Mouse (Mus musculus): ENCODE data around the gene Rbms3. TPM values are rescaled to one million over a fixed set of nuclear protein-coding genes. Genes with fewer than 3 reads are reported as not detected.

Rbms3 gene
- polyA plus RNA-seq, 1 experiment, result not detected

GRCm38 (mm10) chr9:116847241-116848135 is 782.2 kb downstream of the Rbms3 start:
- TF ChIP-seq POLR2A (IDR thresholded peaks at IDR 0.05; ENCODE audit: insufficient read depth, low read depth, low read length), result no peak
- TF ChIP-seq CTCF (IDR thresholded peaks at IDR 0.05; ENCODE audit: insufficient read depth, low read depth, low read length), result no peak
- H3K27ac ChIP-seq (ENCODE audit: insufficient read depth, low read depth, low read length), result no peak overlapping the region
- H3K4me1 ChIP-seq (ENCODE audit: control insufficient read depth, insufficient read depth, low read length), result no peaks in the 10 kb centered on the region
- H3K4me3 ChIP-seq (ENCODE audit: insufficient read depth, low read depth, low read length), result no peak overlapping the region
- WGBS, result 78% methylated on average over 7 of the region's 7 CpGs

- no peak overlapping the region for H3K4me3 ChIP-seq (ENCODE audit: insufficient read depth, low read depth, low read length)
- no peaks in the 10 kb centered on the region for H3K4me1 ChIP-seq (ENCODE audit: control insufficient read depth, insufficient read depth, low read length)
- no peak overlapping the region for H3K27ac ChIP-seq (ENCODE audit: insufficient read depth, low read depth, low read length)
- 70% methylated on average over 8 of the region's 8 CpGs for WGBS
- TF ChIP-seq CTCF (IDR thresholded peaks at IDR 0.05; ENCODE audit: insufficient read depth, low read depth, low read length), result no peak
- TF ChIP-seq POLR2A (IDR thresholded peaks at IDR 0.05; ENCODE audit: insufficient read depth, low read depth, low read length), result no peak
These were observed 794.8 kb downstream of the Rbms3 start for GRCm38 (mm10) chr9:116834949-116835348.

GRCm38 (mm10) chr9:116833677-116834076 is 796.0 kb downstream of the Rbms3 start:
- WGBS, result 52% methylated on average over 7 of the region's 7 CpGs
- TF ChIP-seq POLR2A (IDR thresholded peaks at IDR 0.05; ENCODE audit: insufficient read depth, low read depth, low read length) (no peak), CTCF (IDR thresholded peaks at IDR 0.05; ENCODE audit: insufficient read depth, low read depth, low read length) (no peak)
- Histone ChIP-seq H3K27ac (ENCODE audit: insufficient read depth, low read depth, low read length) (no peak overlapping the region), H3K4me3 (ENCODE audit: insufficient read depth, low read depth, low read length) (no peak overlapping the region), H3K4me1 (ENCODE audit: control insufficient read depth, insufficient read depth, low read length) (no peaks in the 10 kb centered on the region)

GRCm38 (mm10) chr9:116832822-116833221 is 796.9 kb downstream of the Rbms3 start:
- H3K4me1 ChIP-seq (ENCODE audit: control insufficient read depth, insufficient read depth, low read length), result no peaks in the 10 kb centered on the region
- TF ChIP-seq CTCF (IDR thresholded peaks at IDR 0.05; ENCODE audit: insufficient read depth, low read depth, low read length), result no peak
- no peak for TF ChIP-seq POLR2A (IDR thresholded peaks at IDR 0.05; ENCODE audit: insufficient read depth, low read depth, low read length)
- H3K4me3 ChIP-seq (ENCODE audit: insufficient read depth, low read depth, low read length), result no peak overlapping the region
- no peak overlapping the region for H3K27ac ChIP-seq (ENCODE audit: insufficient read depth, low read depth, low read length)
- WGBS, result 75% methylated on average over 1 of the region's 1 CpGs

GRCm38 (mm10) chr9:116831386-116831785 is 798.3 kb downstream of the Rbms3 start:
- Histone ChIP-seq H3K27ac (ENCODE audit: insufficient read depth, low read depth, low read length) (no peak overlapping the region), H3K4me3 (ENCODE audit: insufficient read depth, low read depth, low read length) (no peak overlapping the region), H3K4me1 (ENCODE audit: control insufficient read depth, insufficient read depth, low read length) (no peaks in the 10 kb centered on the region)
- 88% methylated on average over 5 of the region's 5 CpGs for WGBS
- TF ChIP-seq CTCF (IDR thresholded peaks at IDR 0.05; ENCODE audit: insufficient read depth, low read depth, low read length), result no peak
- no peak for TF ChIP-seq POLR2A (IDR thresholded peaks at IDR 0.05; ENCODE audit: insufficient read depth, low read depth, low read length)

GRCm38 (mm10) chr9:116829929-116830328 is 799.8 kb downstream of the Rbms3 start:
- Histone ChIP-seq H3K4me3 (ENCODE audit: insufficient read depth, low read depth, low read length) (no peak overlapping the region), H3K4me1 (ENCODE audit: control insufficient read depth, insufficient read depth, low read length) (no peaks in the 10 kb centered on the region), H3K27ac (ENCODE audit: insufficient read depth, low read depth, low read length) (no peak overlapping the region)
- WGBS, result 84% methylated on average over 4 of the region's 4 CpGs
- TF ChIP-seq CTCF (IDR thresholded peaks at IDR 0.05; ENCODE audit: insufficient read depth, low read depth, low read length) (no peak), POLR2A (IDR thresholded peaks at IDR 0.05; ENCODE audit: insufficient read depth, low read depth, low read length) (no peak)

- Histone ChIP-seq H3K27ac (ENCODE audit: insufficient read depth, low read depth, low read length) (no peak overlapping the region), H3K4me1 (ENCODE audit: control insufficient read depth, insufficient read depth, low read length) (no peaks in the 10 kb centered on the region), H3K4me3 (ENCODE audit: insufficient read depth, low read depth, low read length) (no peak overlapping the region)
- TF ChIP-seq CTCF (IDR thresholded peaks at IDR 0.05; ENCODE audit: insufficient read depth, low read depth, low read length) (no peak), POLR2A (IDR thresholded peaks at IDR 0.05; ENCODE audit: insufficient read depth, low read depth, low read length) (no peak)
- WGBS, result 96% methylated on average over 7 of the region's 7 CpGs
These were observed 808.1 kb downstream of the Rbms3 start for GRCm38 (mm10) chr9:116821601-116822000.

- no peak for TF ChIP-seq CTCF (IDR thresholded peaks at IDR 0.05; ENCODE audit: insufficient read depth, low read depth, low read length)
- TF ChIP-seq POLR2A (IDR thresholded peaks at IDR 0.05; ENCODE audit: insufficient read depth, low read depth, low read length), result no peak
- Histone ChIP-seq H3K4me3 (ENCODE audit: insufficient read depth, low read depth, low read length) (no peak overlapping the region), H3K4me1 (ENCODE audit: control insufficient read depth, insufficient read depth, low read length) (0 out of 2 replicates have a peak, but pooled peaks cover 2% of the 10 kb centered on the region), H3K27ac (ENCODE audit: insufficient read depth, low read depth, low read length) (no peak overlapping the region)
- 89% methylated on average over 1 of the region's 1 CpGs for WGBS
These were observed 812.5 kb downstream of the Rbms3 start for GRCm38 (mm10) chr9:116817196-116817595.

GRCm38 (mm10) chr9:116814495-116815094 is 815.1 kb downstream of the Rbms3 start:
- WGBS, result 81% methylated on average over 10 of the region's 10 CpGs
- 0 out of 2 replicates have a peak, but pooled peaks cover 2% of the 10 kb centered on the region for H3K4me1 ChIP-seq (ENCODE audit: control insufficient read depth, insufficient read depth, low read length)
- H3K4me3 ChIP-seq (ENCODE audit: insufficient read depth, low read depth, low read length), result no peak overlapping the region
- TF ChIP-seq CTCF (IDR thresholded peaks at IDR 0.05; ENCODE audit: insufficient read depth, low read depth, low read length) (no peak), POLR2A (IDR thresholded peaks at IDR 0.05; ENCODE audit: insufficient read depth, low read depth, low read length) (no peak)
- no peak overlapping the region for H3K27ac ChIP-seq (ENCODE audit: insufficient read depth, low read depth, low read length)
